Mouse (Mus musculus): Measurements from ENCODE around the gene Camk1d. TPM values are rescaled to one million over a fixed set of nuclear protein-coding genes. Genes with fewer than 3 reads are reported as not detected.

The Camk1d gene
- polyA plus RNA-seq, 2 experiments, result 0.63 to 0.83 TPM

DNA sequence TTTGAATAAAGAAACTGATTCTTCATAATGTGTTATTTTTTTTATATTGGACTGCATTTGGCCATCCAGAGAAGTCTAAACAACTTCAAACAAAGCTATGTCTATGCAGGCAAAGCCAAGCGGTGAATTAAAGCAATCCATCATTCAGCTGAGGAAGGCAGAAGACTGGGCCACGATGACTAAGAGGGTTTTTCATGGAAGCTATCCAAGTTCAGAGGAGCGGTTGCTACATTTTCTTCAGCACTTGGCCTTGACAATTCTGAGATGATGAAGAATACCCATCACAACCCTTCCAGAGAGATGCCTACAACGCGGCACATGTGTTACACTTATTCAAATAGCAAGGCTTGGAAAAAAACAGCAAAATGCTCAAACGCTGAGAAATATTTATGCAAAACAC lies 65.6 kb downstream of the Camk1d start:
- Histone ChIP-seq H3K36me3 (replicated peaks; ENCODE audit: control insufficient read depth, insufficient read depth, low read depth) (no peaks in the 10 kb centered on the region), H3K4me2 (ENCODE audit: low read depth) (no peak overlapping the region), H3K4me1 (replicated peaks; ENCODE audit: control insufficient read depth in 2 of 2, insufficient read depth in 2 of 2, low read length in 1 of 2) (no peaks in the 10 kb centered on the region), H3K9ac (replicated peaks) (no peak overlapping the region), H3K27me3 (ENCODE audit: control insufficient read depth, insufficient read depth, low read length) (no peaks in the 10 kb centered on the region), H3K27ac (no peak overlapping the region), H3K4me3 (ENCODE audit: insufficient read depth in 1 of 2, low read depth in 2 of 2, low read length in 2 of 2) (no peak overlapping the region), H3K9me3 (ENCODE audit: control insufficient read depth, low read length) (no peaks in the 10 kb centered on the region)
- ATAC-seq (ENCODE audit: insufficient read depth), result no peak
- no peak for TF ChIP-seq EP300 (IDR thresholded peaks at IDR 0.05; ENCODE audit: low read depth)
- TF ChIP-seq CTCF (IDR thresholded peaks at IDR 0.05; ENCODE audit: low read depth), result no peak
- WGBS (ENCODE audit: insufficient replicate concordance), result 66% methylated on average over 6 of the region's 6 CpGs
- DNase-seq (ENCODE audit: low read depth in 3 of 3, low spot score in 3 of 3), result no peak

GRCm38 (mm10) chr2:5646322-5646721 lies 68.0 kb downstream of the Camk1d start:
- no peaks in the 10 kb centered on the region; a peak in 1 of 4 replicates for H3K4me1 ChIP-seq (replicated peaks; ENCODE audit: control insufficient read depth in 2 of 2, insufficient read depth in 2 of 2, low read length in 1 of 2)
- no peak overlapping the region for H3K4me3 ChIP-seq (ENCODE audit: insufficient read depth in 1 of 2, low read depth in 2 of 2, low read length in 2 of 2)
- no peak overlapping the region for H3K9ac ChIP-seq (replicated peaks)
- DNase-seq (ENCODE audit: low read depth in 3 of 3, low spot score in 3 of 3) (no peak), ATAC-seq (ENCODE audit: insufficient read depth) (no peak)
- TF ChIP-seq CTCF (IDR thresholded peaks at IDR 0.05; ENCODE audit: low read depth), result no peak
- TF ChIP-seq EP300 (IDR thresholded peaks at IDR 0.05; ENCODE audit: low read depth), result no peak
- H3K27ac ChIP-seq, result no peak overlapping the region
- no peak overlapping the region for H3K4me2 ChIP-seq (ENCODE audit: low read depth)
- H3K9me3 ChIP-seq (ENCODE audit: control insufficient read depth, low read length), result no peaks in the 10 kb centered on the region
- H3K27me3 ChIP-seq (ENCODE audit: control insufficient read depth, insufficient read depth, low read length), result no peaks in the 10 kb centered on the region
- H3K36me3 ChIP-seq (replicated peaks; ENCODE audit: control insufficient read depth, insufficient read depth, low read depth), result no peaks in the 10 kb centered on the region
- WGBS (ENCODE audit: insufficient replicate concordance), result 67% methylated on average over 5 of the region's 5 CpGs

DNA sequence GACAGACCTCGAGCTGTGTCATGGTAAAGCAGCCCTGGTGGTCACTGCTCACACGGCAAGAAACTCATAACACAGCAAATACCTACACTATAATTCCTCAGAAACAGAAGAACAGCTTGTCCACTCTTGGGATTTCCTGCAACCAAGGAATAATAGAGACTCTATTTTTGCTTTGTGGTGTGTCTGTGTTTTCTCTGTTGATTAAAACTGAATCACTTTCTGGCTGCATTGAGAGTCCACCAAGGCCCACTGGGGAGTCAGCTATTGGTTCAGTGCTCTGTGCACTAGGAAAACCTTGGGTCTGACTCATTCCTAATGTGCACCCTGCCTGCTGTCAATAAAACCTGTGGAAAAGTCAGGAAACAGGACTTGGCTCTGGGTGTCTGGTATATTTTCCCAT lies 68.7 kb downstream of the Camk1d start:
- TF ChIP-seq EP300 (IDR thresholded peaks at IDR 0.05; ENCODE audit: low read depth) (no peak), CTCF (IDR thresholded peaks at IDR 0.05; ENCODE audit: low read depth) (no peak)
- no peak overlapping the region for H3K4me3 ChIP-seq (ENCODE audit: insufficient read depth in 1 of 2, low read depth in 2 of 2, low read length in 2 of 2)
- no peaks in the 10 kb centered on the region for H3K27me3 ChIP-seq (ENCODE audit: control insufficient read depth, insufficient read depth, low read length)
- H3K4me1 ChIP-seq (replicated peaks; ENCODE audit: control insufficient read depth in 2 of 2, insufficient read depth in 2 of 2, low read length in 1 of 2), result no peaks in the 10 kb centered on the region; a peak in 1 of 4 replicates
- no peak overlapping the region for H3K4me2 ChIP-seq (ENCODE audit: low read depth)
- H3K36me3 ChIP-seq (replicated peaks; ENCODE audit: control insufficient read depth, insufficient read depth, low read depth), result no peaks in the 10 kb centered on the region
- H3K9ac ChIP-seq (replicated peaks), result no peak overlapping the region
- no peak for ATAC-seq (ENCODE audit: insufficient read depth)
- no peak overlapping the region for H3K27ac ChIP-seq
- no peak for DNase-seq (ENCODE audit: low read depth in 3 of 3, low spot score in 3 of 3)
- no peaks in the 10 kb centered on the region for H3K9me3 ChIP-seq (ENCODE audit: control insufficient read depth, low read length)
- WGBS (ENCODE audit: insufficient replicate concordance), result 46% methylated on average over 2 of the region's 2 CpGs

GRCm38 (mm10) chr2:5643937-5644336 lies 70.4 kb downstream of the Camk1d start:
- no peak overlapping the region for H3K4me2 ChIP-seq (ENCODE audit: low read depth)
- H3K9me3 ChIP-seq (ENCODE audit: control insufficient read depth, low read length), result no peaks in the 10 kb centered on the region
- no peak overlapping the region for H3K9ac ChIP-seq (replicated peaks)
- TF ChIP-seq CTCF (IDR thresholded peaks at IDR 0.05; ENCODE audit: low read depth) (no peak), EP300 (IDR thresholded peaks at IDR 0.05; ENCODE audit: low read depth) (no peak)
- H3K4me1 ChIP-seq (replicated peaks; ENCODE audit: control insufficient read depth in 2 of 2, insufficient read depth in 2 of 2, low read length in 1 of 2), result no peaks in the 10 kb centered on the region; a peak in 1 of 4 replicates
- 43% methylated on average over 3 of the region's 3 CpGs for WGBS (ENCODE audit: insufficient replicate concordance)
- no peak overlapping the region for H3K27ac ChIP-seq
- ATAC-seq (ENCODE audit: insufficient read depth) (no peak), DNase-seq (ENCODE audit: low read depth in 3 of 3, low spot score in 3 of 3) (no peak)
- no peaks in the 10 kb centered on the region for H3K27me3 ChIP-seq (ENCODE audit: control insufficient read depth, insufficient read depth, low read length)
- no peak overlapping the region for H3K4me3 ChIP-seq (ENCODE audit: insufficient read depth in 1 of 2, low read depth in 2 of 2, low read length in 2 of 2)
- H3K36me3 ChIP-seq (replicated peaks; ENCODE audit: control insufficient read depth, insufficient read depth, low read depth), result no peaks in the 10 kb centered on the region

- H3K27me3 ChIP-seq (ENCODE audit: control insufficient read depth, insufficient read depth, low read length), result no peaks in the 10 kb centered on the region
- no peak for ATAC-seq (ENCODE audit: insufficient read depth)
- DNase-seq (ENCODE audit: low read depth in 3 of 3, low spot score in 3 of 3), result no peak
- no peak overlapping the region for H3K4me2 ChIP-seq (ENCODE audit: low read depth)
- TF ChIP-seq CTCF (IDR thresholded peaks at IDR 0.05; ENCODE audit: low read depth) (no peak), EP300 (IDR thresholded peaks at IDR 0.05; ENCODE audit: low read depth) (no peak)
- H3K9ac ChIP-seq (replicated peaks), result no peak overlapping the region
- H3K36me3 ChIP-seq (replicated peaks; ENCODE audit: control insufficient read depth, insufficient read depth, low read depth), result no peaks in the 10 kb centered on the region
- WGBS (ENCODE audit: insufficient replicate concordance), result 45% methylated on average over 7 of the region's 7 CpGs
- H3K9me3 ChIP-seq (ENCODE audit: control insufficient read depth, low read length), result no peaks in the 10 kb centered on the region
- no peaks in the 10 kb centered on the region; a peak in 1 of 4 replicates for H3K4me1 ChIP-seq (replicated peaks; ENCODE audit: control insufficient read depth in 2 of 2, insufficient read depth in 2 of 2, low read length in 1 of 2)
- no peak overlapping the region for H3K27ac ChIP-seq
- no peak overlapping the region for H3K4me3 ChIP-seq (ENCODE audit: insufficient read depth in 1 of 2, low read depth in 2 of 2, low read length in 2 of 2)
Measured at GRCm38 (mm10) chr2:5643226-5643625, 71.1 kb downstream of the Camk1d start.

All from liver, embryonic 14.5 days (tissue).